ENCODE assay signal across 8 mouse cellular contexts in the genomic region with DNA sequence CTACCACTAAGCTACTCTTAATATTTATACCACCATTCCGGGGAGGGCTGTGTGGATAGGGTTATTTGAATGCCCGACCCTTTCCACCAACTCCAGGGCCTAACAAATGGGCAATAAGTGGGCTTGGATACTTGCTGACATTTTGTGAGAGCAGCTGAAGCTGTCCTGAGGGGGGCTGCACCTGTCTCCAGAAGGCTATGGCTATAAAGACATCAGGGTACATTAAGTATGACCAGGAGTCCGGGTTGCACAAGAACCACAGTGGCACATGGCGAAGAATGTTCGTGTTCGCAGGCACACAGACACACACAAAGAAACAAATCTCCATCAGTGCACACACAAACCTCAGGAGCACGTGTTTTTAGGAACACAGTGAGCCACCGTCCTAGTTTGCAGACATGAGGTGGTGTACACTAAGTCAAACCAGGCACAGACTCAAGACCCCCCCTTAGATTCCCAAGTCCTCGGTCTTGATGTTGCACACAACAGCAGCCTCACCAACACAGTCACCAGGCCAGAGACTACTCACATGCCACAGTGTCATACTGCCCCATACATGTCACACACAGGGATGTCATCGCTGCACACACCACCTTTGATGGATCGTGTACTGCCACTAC. TPM values are rescaled to one million over a fixed set of nuclear protein-coding genes. Genes with fewer than 3 reads are reported as not detected.
DNase-seq lines count a peak whose midpoint lies in the region; ATAC-seq and TF ChIP-seq lines count a peak whose summit lies in the region.

No protein-coding gene starts in this region.

- TF ChIP-seq EP300 in ES-Bruce4 (IDR thresholded peaks at IDR 0.05; ENCODE audit: insufficient read depth, low read depth, low read length) = no peak

- H3K27me3 ChIP-seq in ES-Bruce4 (ENCODE audit: control insufficient read depth, insufficient read depth, low read length, poor library complexity, severe bottlenecking) = no peaks in the 10 kb centered on the region
- H3K27me3 ChIP-seq in heart, embryonic 16.5 days (ENCODE audit: control insufficient read depth, insufficient read depth, low read length) = no peaks in the 10 kb centered on the region

- no peaks in the 10 kb centered on the region for H3K36me3 ChIP-seq in ES-Bruce4 (ENCODE audit: control insufficient read depth, insufficient read depth, low read length, poor library complexity, severe bottlenecking)
- peaks cover 28% of the 10 kb centered on the region for H3K36me3 ChIP-seq in heart, embryonic 16.5 days (ENCODE audit: control insufficient read depth, insufficient read depth)
- peaks cover 28% of the 10 kb centered on the region for H3K36me3 ChIP-seq in macrophage (ENCODE audit: inconsistent target)

- H3K27ac ChIP-seq in gastrocnemius, adult 2 months = peak overlapping the region; percentile 98
- H3K27ac ChIP-seq in ES-Bruce4 (ENCODE audit: insufficient read depth, low read length) (0 out of 2 replicates have a peak overlapping the region, but pooled peaks have one; percentile 14), macrophage (peak overlapping the region; percentile 83)
- H3K27ac ChIP-seq in heart, embryonic 16.5 days (ENCODE audit: low read length) = peak overlapping the region; percentile 96

- H3K9ac ChIP-seq in ES-Bruce4 (ENCODE audit: low read depth, poor library complexity, severe bottlenecking) = no peak overlapping the region
- peak overlapping the region; percentile 85 for H3K9ac ChIP-seq in heart, embryonic 16.5 days (ENCODE audit: low read length)

- no peaks in the 10 kb centered on the region for H3K9me3 ChIP-seq in ES-Bruce4 (replicated peaks; ENCODE audit: control insufficient read depth, insufficient read depth, low read length, poor library complexity, severe bottlenecking)
- no peaks in the 10 kb centered on the region for H3K9me3 ChIP-seq in heart, embryonic 16.5 days (replicated peaks; ENCODE audit: control insufficient read depth, low read length)

- no peak for TF ChIP-seq CTCF in gastrocnemius, adult 2 months (IDR thresholded peaks at IDR 0.05)
- no peak for TF ChIP-seq CTCF in ES-Bruce4 (IDR thresholded peaks at IDR 0.05; ENCODE audit: low read depth, low read length)

- 71% methylated on average over 11 of the region's 11 CpGs for WGBS in heart, embryonic 16.5 days
- 49% methylated on average over 10 of the region's 11 CpGs for WGBS in macrophage (ENCODE audit: missing documents)

- H3K4me3 ChIP-seq in gastrocnemius, adult 2 months = peak overlapping the region; percentile 72
- H3K4me3 ChIP-seq in ES-Bruce4 (ENCODE audit: low read depth, low read length) (no peak overlapping the region), macrophage (ENCODE audit: inconsistent target) (peak overlapping the region; percentile 40)
- H3K4me3 ChIP-seq in heart, embryonic 16.5 days (ENCODE audit: low read length) = peak overlapping the region; percentile 73

- no peaks in the 10 kb centered on the region for H3K4me1 ChIP-seq in ES-Bruce4 (ENCODE audit: control insufficient read depth, insufficient read depth, low read length)
- H3K4me1 ChIP-seq in heart, embryonic 16.5 days (ENCODE audit: control insufficient read depth, insufficient read depth, low read length) = peaks cover 34% of the 10 kb centered on the region

- H3K4me2 ChIP-seq in heart, embryonic 16.5 days (ENCODE audit: low read depth, low read length) = peak overlapping the region; percentile 73

- TF ChIP-seq POLR2A in ES-Bruce4 (IDR thresholded peaks at IDR 0.05; ENCODE audit: insufficient read depth, low read length) = no peak

- no peak for ATAC-seq in heart, embryonic 16.5 days (replicated peaks; ENCODE audit: extremely low read depth, insufficient read depth, low FRiP score)

- peaks cover 36% of the 10 kb centered on the region for H3K79me2 ChIP-seq in macrophage (ENCODE audit: inconsistent target)

- intact Hi-C loops in gastrocnemius, adult 2 months (cut with DNase I) = no loop called here

- DNase-seq in gastrocnemius, adult 2 months = no peak
- no peak for DNase-seq in gastrocnemius, adult 18-20 months (ENCODE audit: low spot score)
- DNase-seq in right cerebral cortex, adult 18-20 months = no peak
- no peak for DNase-seq in urinary bladder, postnatal 14 days (ENCODE audit: low spot score)
- DNase-seq in spleen, adult 18-20 months = no peak

RNA-seq across cellular contexts. Expression of a gene that starts 1.0 kb away (rescaled TPM):
- total RNA-seq in gastrocnemius, adult 2 months (2021) = 100 to 1,000 TPM in 1 of 2 experiments, 10 to 100 TPM in 1; 97.6 to 119 TPM
- total RNA-seq in gastrocnemius, adult 18-20 months (2021) = 100 to 1,000 TPM; 107 to 108 TPM
- polyA plus RNA-seq in ES-Bruce4 (2011; ENCODE audit: insufficient read depth, insufficient read length, low read depth, missing spikeins) (22.2 and 22.3 TPM in 2 replicates), macrophage (2018) (31.1 to 40.6 TPM (median 35.8 TPM) in 3 replicates)
- 48.4 and 55.3 TPM in 2 replicates for polyA plus RNA-seq in heart, embryonic 16.5 days (2015; fragmentation: Nextera tagmentation; extraction: Ambion mirVana)
- 100 to 1,000 TPM in 1 of 26 experiments, 10 to 100 TPM in 25; 31.4 to 107 (median 64.2) TPM for total RNA-seq in macrophage (2018; cell fraction: chromatin; rRNA removed)
- total RNA-seq in macrophage (2018; cell fraction: cytosol; rRNA removed) = 10 to 100 TPM; 31.3 to 52.8 (median 45.4) TPM
- total RNA-seq in macrophage (2018; cell fraction: nucleus; rRNA removed) = 10 to 100 TPM; 27.6 to 96.8 (median 50.1) TPM

RNA-seq across cellular contexts. Expression of a gene that starts 11.1 kb away (rescaled TPM):
- total RNA-seq in gastrocnemius, adult 2 months (2021) = 1 to 10 TPM; 5.7 to 6.5 TPM
- total RNA-seq in gastrocnemius, adult 18-20 months (2021) = 1 to 10 TPM; 6.0 to 6.1 TPM
- polyA plus RNA-seq in ES-Bruce4 (2011; ENCODE audit: insufficient read depth, insufficient read length, low read depth, missing spikeins) (35.8 and 39.3 TPM in 2 replicates), macrophage (2018) (38.2 to 73.8 TPM (median 68.8 TPM) in 3 replicates)
- polyA plus RNA-seq in heart, embryonic 16.5 days (2015; fragmentation: Nextera tagmentation; extraction: Ambion mirVana) = 48.1 and 51.0 TPM in 2 replicates
- total RNA-seq in macrophage (2018; cell fraction: chromatin; rRNA removed) = 100 to 1,000 TPM in 15 of 26 experiments, 10 to 100 TPM in 11; 40.9 to 169 (median 114) TPM
- total RNA-seq in macrophage (2018; cell fraction: cytosol; rRNA removed) = 10 to 100 TPM; 60.1 to 99.9 (median 75.7) TPM
- 100 to 1,000 TPM in 5 of 26 experiments, 10 to 100 TPM in 21; 45.4 to 127 (median 86.9) TPM for total RNA-seq in macrophage (2018; cell fraction: nucleus; rRNA removed)

RNA-seq across cellular contexts. Expression of a gene that starts 13.3 kb away (rescaled TPM):
- under 1 TPM in 1 of 2 experiments, not detected in 1; 0.18 TPM for total RNA-seq in gastrocnemius, adult 2 months (2021)
- under 1 TPM in 1 of 2 experiments, not detected in 1; 0.21 TPM for total RNA-seq in gastrocnemius, adult 18-20 months (2021)
- polyA plus RNA-seq in ES-Bruce4 (2011; ENCODE audit: insufficient read depth, insufficient read length, low read depth, missing spikeins) = not detected in 2 replicates
- polyA plus RNA-seq in heart, embryonic 16.5 days (2015; fragmentation: Nextera tagmentation; extraction: Ambion mirVana) = not detected in 2 replicates
- 1 to 10 TPM in 4 of 26 experiments, under 1 TPM in 2, not detected in 20; 0.49 to 2.2 (median 1.2) TPM for total RNA-seq in macrophage (2018; cell fraction: chromatin; rRNA removed)
- total RNA-seq in macrophage (2018; cell fraction: cytosol; rRNA removed) = under 1 TPM in 2 of 26 experiments, not detected in 24; 0.10 TPM
- total RNA-seq in macrophage (2018; cell fraction: nucleus; rRNA removed) = 1 to 10 TPM in 1 of 26 experiments, under 1 TPM in 5, not detected in 20; 0.30 to 1.2 (median 0.40) TPM
- polyA plus RNA-seq in macrophage (2018) = not detected in 3 replicates

RNA-seq across cellular contexts. Expression of a gene that starts 13.4 kb away (rescaled TPM):
- not detected for total RNA-seq in gastrocnemius, adult 2 months (2021)
- total RNA-seq in gastrocnemius, adult 18-20 months (2021) = not detected
- 1.0 and 3.1 TPM in 2 replicates for polyA plus RNA-seq in ES-Bruce4 (2011; ENCODE audit: insufficient read depth, insufficient read length, low read depth, missing spikeins)
- 5.0 and 11.6 TPM in 2 replicates for polyA plus RNA-seq in heart, embryonic 16.5 days (2015; fragmentation: Nextera tagmentation; extraction: Ambion mirVana)
- total RNA-seq in macrophage (2018; cell fraction: chromatin; rRNA removed) = 1 to 10 TPM in 19 of 26 experiments, not detected in 7; 1.0 to 6.1 (median 2.6) TPM
- total RNA-seq in macrophage (2018; cell fraction: cytosol; rRNA removed) = under 1 TPM in 3 of 26 experiments, not detected in 23; 0.17 to 0.48 (median 0.44) TPM
- 1 to 10 TPM in 15 of 26 experiments, under 1 TPM in 3, not detected in 8; 0.54 to 4.2 (median 1.9) TPM for total RNA-seq in macrophage (2018; cell fraction: nucleus; rRNA removed)
- not detected in 3 replicates for polyA plus RNA-seq in macrophage (2018)

RNA-seq across cellular contexts. Expression of a gene that starts 14.1 kb away (rescaled TPM):
- total RNA-seq in gastrocnemius, adult 2 months (2021) = not detected
- total RNA-seq in gastrocnemius, adult 18-20 months (2021) = not detected
- polyA plus RNA-seq in ES-Bruce4 (2011; ENCODE audit: insufficient read depth, insufficient read length, low read depth, missing spikeins) = not detected in 2 replicates
- 0.08 TPM in 1 of 2 replicates, not detected in the other for polyA plus RNA-seq in heart, embryonic 16.5 days (2015; fragmentation: Nextera tagmentation; extraction: Ambion mirVana)
- total RNA-seq in macrophage (2018; cell fraction: chromatin; rRNA removed) = not detected
- total RNA-seq in macrophage (2018; cell fraction: cytosol; rRNA removed) = not detected
- not detected for total RNA-seq in macrophage (2018; cell fraction: nucleus; rRNA removed)
- polyA plus RNA-seq in macrophage (2018) = not detected in 3 replicates

Comparison
In these comparisons a context has a peak if more than half of its experiments do, and no peak if none do; other contexts are left out.
1. H3K27ac ChIP-seq: peak in every context shown above with its lines; median percentile 98 in gastrocnemius, adult 2 months; 96 in heart, embryonic 16.5 days; 83 in macrophage; 14 in ES-Bruce4.